7 mouse cellular contexts compared by ENCODE assay signal in the genomic region with DNA sequence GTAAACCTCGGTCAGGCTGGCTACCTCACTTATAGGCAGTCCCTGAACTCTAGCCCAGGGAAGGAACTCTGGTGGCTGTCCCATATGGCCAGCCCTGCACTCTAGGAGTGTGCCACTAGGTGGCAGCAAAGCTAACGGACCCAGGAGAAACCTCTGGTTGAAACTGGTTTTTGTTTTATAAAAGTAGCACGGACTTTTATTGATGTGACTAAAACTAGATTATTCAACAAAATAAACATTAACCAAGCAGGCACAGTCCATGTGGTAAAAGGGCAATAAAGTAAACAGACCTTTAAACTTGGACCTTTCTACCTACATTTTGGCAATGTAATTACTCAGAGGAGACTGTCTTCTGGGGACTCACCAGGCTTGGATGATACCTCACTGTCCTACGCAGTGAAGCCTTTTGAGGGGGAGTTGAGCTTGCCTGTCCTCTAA. TPM values are rescaled to one million over a fixed set of nuclear protein-coding genes. Genes with fewer than 3 reads are reported as not detected.
DNase-seq lines count a peak whose midpoint lies in the region; ATAC-seq lines count a peak whose summit lies in the region.

No protein-coding gene starts in this region.

- intact Hi-C loops in left cerebral cortex, postnatal 10 days (cut with DNase I): no loop called here

- DNase-seq in R1 (ENCODE audit: low read depth, low spot score): peak; percentile 69
- peak; percentile 76 for DNase-seq in cerebellum, adult 8-10 months
- peak; percentile 55 to 63 for DNase-seq in frontal cortex, postnatal 25 days (ENCODE audit: low spot score in 2 of 2)
- DNase-seq in left cerebral cortex, postnatal 10 days (ENCODE audit: extremely low spot score in 1 of 2, low spot score in 2 of 2): peak; percentile 37 to 76
- peak; percentile 46 for DNase-seq in skeletal muscle tissue, adult 2 months (ENCODE audit: low read depth, low spot score)

- ATAC-seq in inflammation-experienced regulatory T-cells, adult 6 months: peak; percentile 81
- ATAC-seq in megakaryocyte-erythroid progenitor cell, adult 5-6 weeks (replicated peaks; ENCODE audit: low FRiP score, low TSS enrichment, poor library complexity, severe bottlenecking): peak; percentile 77; the same call in 1 of the 2 replicates

RNA-seq across cellular contexts. Expression of gene Snx4, which starts 55.4 kb away (rescaled TPM):
- polyA plus RNA-seq in inflammation-experienced regulatory T-cells, adult 6 months (2017; shearing (Covaris generic)): 100 to 1,000 TPM in 2 of 3 experiments, 10 to 100 TPM in 1; 87.4 to 113 (median 101) TPM
- 10 to 100 TPM; 56.6 to 57.2 TPM for total RNA-seq in left cerebral cortex, postnatal 10 days (2021)
- total RNA-seq in megakaryocyte-erythroid progenitor cell, adult 5-6 weeks (2014; fragmentation: Nextera tagmentation): 24.0 and 36.4 TPM in 2 replicates
- total RNA-seq in megakaryocyte-erythroid progenitor cell, adult 5-6 weeks (2017): 47.9 and 56.7 TPM in 2 replicates

Comparison
In these comparisons a context has a peak if more than half of its experiments do, and no peak if none do; other contexts are left out.
1. Peak in every context shown above with its lines: DNase-seq and ATAC-seq.